Mouse (Mus musculus) midbrain, embryonic 15.5 days (tissue): ENCODE measurements around the gene Olfr1339. TPM values are rescaled to one million over a fixed set of nuclear protein-coding genes. Genes with fewer than 3 reads are reported as not detected.

Source experiments
- ATAC-seq: fragments of 200-750 bp; cut with Nextera tagmentation; replicated peaks from 2 replicates; pipeline ENCODE4 v1.8.0; 2017; ENCODE audit warnings: moderate TSS enrichment
- H3K27ac ChIP-seq: fragments of 300-500 bp; sonication (generic); 2 replicates; pipeline ENCODE4 v1.5.1; 2015; ENCODE audit warnings: mild to moderate bottlenecking, inconsistent platforms
- H3K27me3 ChIP-seq: fragments of 300-500 bp; sonication (generic); replicated peaks from 2 replicates; pipeline ENCODE4 v1.6.1; 2015; ENCODE audit warnings: inconsistent platforms
- H3K36me3 ChIP-seq: fragments of 300-500 bp; sonication (generic); replicated peaks from 2 replicates; pipeline ENCODE4 v1.6.1; 2015; ENCODE audit warnings: inconsistent platforms
- H3K4me1 ChIP-seq: fragments of 300-500 bp; sonication (generic); 2 replicates; pipeline ENCODE4 v1.6.1; 2015; ENCODE audit warnings: inconsistent platforms
- H3K4me2 ChIP-seq: fragments of 300-500 bp; sonication (generic); 2 replicates; pipeline ENCODE4 v1.6.1; 2015; ENCODE audit warnings: inconsistent platforms, mild to moderate bottlenecking, moderate library complexity
- H3K4me3 ChIP-seq: fragments of 300-500 bp; sonication (generic); 2 replicates; pipeline ENCODE4 v1.5.1; 2015; ENCODE audit warnings: mild to moderate bottlenecking, inconsistent platforms
- H3K9ac ChIP-seq: fragments of 300-500 bp; sonication (generic); 2 replicates; pipeline ENCODE4 v1.6.1; 2015; ENCODE audit warnings: mild to moderate bottlenecking, inconsistent platforms
- H3K9me3 ChIP-seq: fragments of 300-500 bp; sonication (generic); 2 replicates; pipeline ENCODE4 v1.6.1; 2016; ENCODE audit warnings: inconsistent platforms
- WGBS: fragments of 180-500 bp; shearing (Covaris S2); methylation state at CpG from one replicate; pipeline ENCODE4 v1.1.7; 2015; ENCODE audit warnings: mixed read lengths; 5-methylcytosine and 5-hydroxymethylcytosine counted together
- polyA plus RNA-seq: library from polyadenylated mRNA; unstranded; fragments of >200 nt; fragmentation: Nextera tagmentation; extraction: Ambion mirVana; gene quantifications from 2 replicates; pipeline ENCODE4 v1.2.1, GENCODE M21; 2015

The Olfr1339 gene
- polyA plus RNA-seq = not detected in 2 replicates

DNA sequence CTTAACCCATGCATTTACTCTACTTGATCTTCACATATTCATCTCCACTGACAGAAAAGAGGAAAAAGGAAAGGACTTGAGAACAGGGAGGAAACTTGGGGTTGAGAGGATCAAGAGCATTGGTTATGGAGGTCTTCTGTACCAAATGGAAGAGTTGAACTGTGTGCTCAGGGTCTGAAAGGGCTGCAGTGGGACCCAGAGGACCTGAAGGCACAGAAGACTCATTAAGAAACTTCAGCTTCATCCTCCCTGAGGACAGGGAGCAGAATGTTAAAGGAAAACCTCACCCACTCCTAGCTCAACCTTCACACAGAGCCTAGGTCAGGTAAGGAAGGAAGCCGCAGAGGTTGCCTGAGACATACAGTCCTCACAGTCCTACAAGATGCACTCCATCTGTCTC is at the start of gene Olfr1339:
Gene Olfr1339, plus strand, starts transcription at position 301 of the 400 bp plus-strand sequence.
- 93% methylated on average over 1 of the region's 1 CpGs for WGBS
- H3K4me2 ChIP-seq = no peak within 1 kb of the TSS
- ATAC-seq = no peak
- no peaks in the 10 kb centered on the region for H3K36me3 ChIP-seq
- no peak within 1 kb of the TSS for H3K27ac ChIP-seq
- H3K9me3 ChIP-seq = no peaks in the 10 kb centered on the region
- no peak within 1 kb of the TSS for H3K4me3 ChIP-seq
- H3K27me3 ChIP-seq = no peaks in the 10 kb centered on the region
- H3K4me1 ChIP-seq = no peaks in the 10 kb centered on the region
- no peak within 1 kb of the TSS for H3K9ac ChIP-seq

DNA sequence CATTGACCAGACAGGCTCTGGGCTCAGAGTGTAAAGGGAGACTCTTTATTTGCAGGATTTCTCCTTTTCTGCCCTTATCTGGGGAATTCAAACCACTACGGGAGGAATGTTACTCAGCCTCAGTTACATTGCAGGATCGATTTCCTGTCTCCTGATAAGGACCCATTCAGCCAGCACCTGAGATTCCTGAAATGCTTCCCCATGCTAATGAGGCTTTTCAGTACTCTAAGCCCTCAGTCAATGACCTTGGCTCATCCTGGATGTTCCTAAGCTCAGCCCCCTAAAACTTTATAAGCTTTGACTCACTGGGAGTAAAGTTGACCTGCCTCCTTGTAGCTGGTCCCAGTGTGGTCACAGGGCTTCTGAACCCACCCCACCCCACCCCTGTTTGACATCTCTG is 44.9 kb upstream of the Olfr1339 start:
- no peak overlapping the region for H3K4me3 ChIP-seq
- no peak overlapping the region for H3K9ac ChIP-seq
- H3K27me3 ChIP-seq = no peaks in the 10 kb centered on the region
- H3K36me3 ChIP-seq = no peaks in the 10 kb centered on the region
- no peak overlapping the region for H3K27ac ChIP-seq
- H3K4me2 ChIP-seq = no peak overlapping the region
- no peaks in the 10 kb centered on the region for H3K4me1 ChIP-seq
- no peak for ATAC-seq
- WGBS = 72% methylated on average over 2 of the region's 2 CpGs
- no peaks in the 10 kb centered on the region for H3K9me3 ChIP-seq

- Histone ChIP-seq H3K36me3 (no peaks in the 10 kb centered on the region), H3K27me3 (no peaks in the 10 kb centered on the region), H3K4me2 (no peak within 1 kb of the TSS), H3K4me1 (no peaks in the 10 kb centered on the region), H3K4me3 (no peak within 1 kb of the TSS), H3K9me3 (no peaks in the 10 kb centered on the region), H3K27ac (no peak within 1 kb of the TSS), H3K9ac (no peak within 1 kb of the TSS)
- ATAC-seq = no peak
- WGBS = 53% methylated on average over 12 of the region's 12 CpGs
These were observed 39.5 kb upstream of the Olfr1339 start, which contains the start of gene Olfr1342 for GRCm38 (mm10) chr4:118692412-118692973. Gene Olfr1342 (minus strand): TSS chr4:118692756.

DNA sequence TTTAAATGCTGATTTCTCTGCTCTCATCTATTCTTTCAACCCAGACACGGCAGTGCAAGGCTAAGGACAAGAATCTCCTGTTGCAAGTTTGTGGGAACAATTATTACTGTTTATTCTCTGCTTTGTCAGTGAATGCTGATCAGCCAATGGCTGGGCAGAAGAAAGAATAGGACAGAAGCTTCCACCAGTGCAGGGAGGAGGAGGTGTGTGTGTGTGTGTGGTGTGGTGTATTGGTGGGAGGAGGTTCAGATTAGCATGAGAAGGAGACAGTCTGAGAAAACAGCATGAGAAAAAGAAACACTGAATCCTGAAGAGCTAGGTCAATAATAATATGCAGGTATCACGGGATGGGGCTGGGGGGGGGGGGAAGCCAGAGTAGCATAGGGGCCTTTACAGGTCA is 38.2 kb upstream of the Olfr1339 start:
- no peak for ATAC-seq

DNA sequence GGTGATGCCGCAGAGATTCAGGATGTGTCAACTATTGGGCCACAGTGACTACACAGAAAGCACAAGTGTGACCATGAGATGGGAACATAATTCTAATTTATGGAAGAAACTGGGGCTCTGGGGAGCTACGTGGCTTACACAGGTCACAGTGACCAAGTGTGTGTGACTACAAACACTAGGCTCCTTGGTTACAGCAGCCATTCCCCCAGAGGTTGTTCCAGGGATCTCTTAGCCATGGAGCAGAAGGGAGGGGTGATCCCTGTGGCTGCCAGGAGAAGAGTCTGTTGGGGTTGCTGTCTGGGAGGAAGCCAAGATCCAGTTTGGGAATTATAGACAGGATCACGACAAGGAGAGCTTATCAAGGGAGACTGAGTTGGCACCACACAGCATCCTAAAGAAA is 28.8 kb upstream of the Olfr1339 start, which contains the start of gene Olfr1341:
Gene Olfr1341, plus strand, starts transcription at position 301 of the 400 bp plus-strand sequence.
- 0 out of 2 replicates have a peak, but pooled peaks cover 2% of the 10 kb centered on the region for H3K27me3 ChIP-seq
- 81% methylated on average over 3 of the region's 3 CpGs for WGBS
- H3K36me3 ChIP-seq = no peaks in the 10 kb centered on the region
- no peak within 1 kb of the TSS for H3K9ac ChIP-seq
- H3K9me3 ChIP-seq = no peaks in the 10 kb centered on the region
- no peak within 1 kb of the TSS for H3K27ac ChIP-seq
- H3K4me3 ChIP-seq = no peak within 1 kb of the TSS
- H3K4me1 ChIP-seq = no peaks in the 10 kb centered on the region
- no peak for ATAC-seq
- no peak within 1 kb of the TSS for H3K4me2 ChIP-seq

More for the DNA sequence above, 38.2 kb upstream of the Olfr1339 start:
- Histone ChIP-seq H3K4me3 (no peak overlapping the region), H3K27ac (no peak overlapping the region), H3K9ac (no peak overlapping the region), H3K4me1 (no peaks in the 10 kb centered on the region), H3K9me3 (no peaks in the 10 kb centered on the region), H3K27me3 (no peaks in the 10 kb centered on the region), H3K36me3 (no peaks in the 10 kb centered on the region), H3K4me2 (no peak overlapping the region)
- WGBS = 31% methylated on average over 2 of the region's 2 CpGs

DNA sequence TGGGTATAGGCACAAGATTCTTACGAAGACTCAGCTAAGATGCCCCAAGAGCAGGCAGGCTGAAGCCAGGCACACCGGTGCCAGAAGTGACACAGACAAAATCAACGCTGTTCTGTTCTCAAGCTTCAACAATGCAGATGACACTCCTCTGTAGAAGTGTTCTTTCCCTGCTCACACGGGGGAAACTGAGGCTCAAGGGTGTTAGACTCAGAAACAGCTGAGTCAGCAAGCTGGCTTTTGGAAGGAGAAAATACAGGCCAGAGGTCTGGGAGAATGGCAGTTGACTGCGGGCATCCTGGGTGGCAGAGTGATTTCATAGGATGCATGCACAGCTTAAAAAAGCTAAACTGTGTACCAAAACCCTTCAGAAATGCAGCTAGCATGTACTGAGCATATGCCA is 23.9 kb upstream of the Olfr1339 start:
- H3K4me2 ChIP-seq = no peak overlapping the region
- no peak overlapping the region for H3K9ac ChIP-seq
- 0 out of 2 replicates have a peak, but pooled peaks cover 2% of the 10 kb centered on the region for H3K27me3 ChIP-seq
- H3K4me3 ChIP-seq = no peak overlapping the region
- H3K4me1 ChIP-seq = no peaks in the 10 kb centered on the region
- H3K36me3 ChIP-seq = no peaks in the 10 kb centered on the region
- H3K27ac ChIP-seq = no peak overlapping the region
- 79% methylated on average over 5 of the region's 5 CpGs for WGBS
- no peak for ATAC-seq
- no peaks in the 10 kb centered on the region for H3K9me3 ChIP-seq

GRCm38 (mm10) chr4:118711656-118712055 is 20.3 kb upstream of the Olfr1339 start:
- H3K9me3 ChIP-seq = no peaks in the 10 kb centered on the region
- no peak overlapping the region for H3K4me3 ChIP-seq

DNA sequence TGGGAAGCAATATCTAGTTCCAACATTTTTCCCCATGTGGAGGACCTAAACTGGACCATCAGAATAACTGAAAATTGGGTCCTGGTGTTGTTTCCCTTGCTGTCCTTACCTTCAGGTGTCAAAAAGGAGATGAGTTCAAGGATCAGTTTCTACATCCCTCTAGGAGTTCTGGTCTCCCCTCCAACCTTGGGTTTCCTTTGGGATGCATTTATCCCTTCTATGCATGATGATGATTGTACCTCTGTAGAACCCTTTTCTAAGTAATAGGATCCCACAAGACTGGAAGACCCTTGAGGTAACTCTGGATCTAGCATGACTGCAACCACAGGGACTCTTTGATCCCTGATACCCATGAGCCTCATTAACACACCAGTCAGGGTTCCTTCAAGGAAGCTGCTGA is 12.1 kb upstream of the Olfr1339 start, which contains the start of gene Olfr1340:
Gene Olfr1340, plus strand, starts transcription at position 301 of the 400 bp plus-strand sequence.
- H3K4me2 ChIP-seq = no peak within 1 kb of the TSS
- H3K4me3 ChIP-seq = no peak within 1 kb of the TSS
- no peaks in the 10 kb centered on the region for H3K36me3 ChIP-seq
- no peaks in the 10 kb centered on the region for H3K27me3 ChIP-seq
- H3K9ac ChIP-seq = no peak within 1 kb of the TSS
- no peak for ATAC-seq
- no peaks in the 10 kb centered on the region for H3K4me1 ChIP-seq
- no peaks in the 10 kb centered on the region for H3K9me3 ChIP-seq
- H3K27ac ChIP-seq = no peak within 1 kb of the TSS

More at GRCm38 (mm10) chr4:118711656-118712055, 20.3 kb upstream of the Olfr1339 start:
- Histone ChIP-seq H3K4me2 (no peak overlapping the region), H3K27me3 (no peaks in the 10 kb centered on the region), H3K36me3 (no peaks in the 10 kb centered on the region), H3K4me1 (no peaks in the 10 kb centered on the region), H3K9ac (no peak overlapping the region), H3K27ac (no peak overlapping the region)
- ATAC-seq = no peak
- 18% methylated on average over 1 of the region's 1 CpGs for WGBS

DNA sequence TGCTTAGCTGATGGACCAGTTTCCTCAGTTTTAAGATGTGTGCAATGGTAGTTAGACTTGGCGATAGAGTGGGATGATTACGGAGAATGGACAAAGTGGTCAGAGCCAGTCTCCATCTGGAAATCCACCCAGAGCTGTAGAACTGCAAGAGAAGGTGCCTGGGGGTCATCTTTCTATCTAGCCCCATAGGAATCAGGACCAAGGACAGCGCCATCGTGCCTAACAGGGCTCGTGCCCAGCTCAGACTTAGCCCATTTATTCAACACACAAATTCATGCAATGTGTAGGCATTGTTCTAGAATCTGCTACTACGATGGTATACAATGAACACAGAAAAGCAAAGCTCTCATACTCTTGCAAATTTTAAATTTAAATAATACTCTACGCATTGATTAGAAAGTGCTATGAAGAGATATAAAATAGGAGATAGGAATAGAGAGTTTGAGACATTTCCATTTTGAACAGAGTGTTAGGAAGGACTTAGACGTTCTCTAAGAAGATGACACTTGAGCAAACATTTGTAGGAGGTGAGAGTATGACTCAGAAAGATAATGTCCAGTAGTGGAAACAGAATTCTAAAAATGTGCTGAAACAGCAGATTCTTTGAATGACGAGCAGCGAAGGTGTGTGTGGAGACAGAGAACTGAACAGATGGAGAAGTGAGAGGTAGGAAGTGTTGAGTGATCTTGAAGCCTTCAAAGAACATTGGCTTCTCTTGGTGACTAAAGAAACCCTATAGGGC is 10.1 kb upstream of the Olfr1339 start:
- no peaks in the 10 kb centered on the region for H3K27me3 ChIP-seq

DNA sequence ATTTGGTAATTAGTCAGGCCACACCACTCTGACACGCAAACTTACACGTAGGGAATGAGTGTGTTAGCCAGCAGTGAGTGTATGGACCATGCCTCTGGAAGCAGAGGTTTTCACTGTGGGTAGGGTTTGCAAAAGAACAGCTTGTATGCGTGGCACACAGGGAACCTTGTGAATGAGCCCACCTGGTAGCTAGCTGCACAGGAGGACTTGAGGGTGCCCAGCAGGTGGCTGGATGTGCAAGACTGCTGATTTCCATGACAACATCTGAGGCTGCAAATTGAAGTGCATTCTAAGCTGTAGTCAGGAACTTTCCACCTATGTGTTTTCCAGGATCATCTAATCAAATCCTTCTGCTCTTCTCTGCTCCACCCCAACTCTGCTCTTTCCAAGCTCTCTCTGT is 7.6 kb downstream of the Olfr1339 start:
- Histone ChIP-seq H3K4me2 (no peak overlapping the region), H3K36me3 (no peaks in the 10 kb centered on the region), H3K9ac (no peak overlapping the region), H3K9me3 (no peaks in the 10 kb centered on the region), H3K27ac (no peak overlapping the region), H3K4me1 (peaks cover 8% of the 10 kb centered on the region; the same call in 1 of the 2 replicates), H3K4me3 (no peak overlapping the region), H3K27me3 (peaks cover 6% of the 10 kb centered on the region; the same call in 1 of the 2 replicates)
- 60% methylated on average over 3 of the region's 3 CpGs for WGBS
- no peak for ATAC-seq

More for the DNA sequence above, 10.1 kb upstream of the Olfr1339 start:
- WGBS = 60% methylated on average over 10 of the region's 10 CpGs
- Histone ChIP-seq H3K4me2 (no peak overlapping the region), H3K27ac (no peak overlapping the region), H3K9me3 (no peaks in the 10 kb centered on the region), H3K9ac (no peak overlapping the region), H3K4me1 (no peaks in the 10 kb centered on the region), H3K36me3 (no peaks in the 10 kb centered on the region), H3K4me3 (no peak overlapping the region)
- no peak for ATAC-seq

DNA sequence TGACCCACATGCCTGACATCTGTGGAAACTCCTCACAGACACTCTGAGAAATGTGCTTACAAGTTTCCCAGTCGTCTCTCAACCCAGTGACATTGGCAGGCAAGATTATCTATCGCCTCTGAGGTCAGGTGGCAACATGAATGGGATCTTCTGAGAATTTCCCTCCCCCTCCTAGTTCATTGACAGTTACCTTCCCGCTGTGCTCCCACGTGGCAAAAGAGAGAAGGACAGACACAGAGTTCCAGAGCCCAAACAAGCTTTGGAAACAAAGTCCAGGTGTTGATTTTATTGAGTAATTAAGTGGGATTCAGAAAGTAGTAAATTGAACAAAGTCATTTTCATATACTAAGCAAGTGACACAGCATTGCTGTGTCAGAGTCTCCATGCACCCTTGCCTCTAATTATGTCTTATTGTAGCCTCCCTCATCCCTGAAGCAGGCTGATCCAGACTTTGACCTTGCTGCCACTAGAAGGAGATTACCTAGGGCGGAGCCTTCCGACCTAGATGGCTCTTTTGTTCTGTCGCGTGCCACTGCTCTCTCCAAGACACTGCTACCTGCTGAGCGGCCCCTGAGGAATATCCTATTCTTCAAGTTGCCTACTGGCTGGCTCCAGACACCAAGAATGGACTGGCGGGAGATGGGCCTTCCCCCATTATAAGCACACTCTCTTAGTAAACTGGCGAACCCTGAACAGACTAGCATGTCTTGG is 9.2 kb downstream of the Olfr1339 start:
- H3K36me3 ChIP-seq = no peaks in the 10 kb centered on the region
- no peak overlapping the region for H3K27ac ChIP-seq
- peaks cover 6% of the 10 kb centered on the region; the same call in 1 of the 2 replicates for H3K27me3 ChIP-seq
- no peak overlapping the region for H3K4me3 ChIP-seq
- no peak overlapping the region for H3K9ac ChIP-seq
- no peak for ATAC-seq
- peak overlapping the region; percentile 26; the same call in 1 of the 2 replicates for H3K4me2 ChIP-seq
- H3K4me1 ChIP-seq = peaks cover 8% of the 10 kb centered on the region; the same call in 1 of the 2 replicates
- no peaks in the 10 kb centered on the region for H3K9me3 ChIP-seq
- 3% methylated on average over 11 of the region's 11 CpGs for WGBS

- no peak for ATAC-seq
- WGBS = 5% methylated on average over 16 of the region's 16 CpGs
- peak overlapping the region; percentile 26 for H3K4me2 ChIP-seq
- no peak overlapping the region for H3K27ac ChIP-seq
- H3K36me3 ChIP-seq = no peaks in the 10 kb centered on the region
- H3K4me1 ChIP-seq = peaks cover 8% of the 10 kb centered on the region; the same call in 1 of the 2 replicates
- H3K9me3 ChIP-seq = no peaks in the 10 kb centered on the region
- H3K9ac ChIP-seq = no peak overlapping the region
- H3K27me3 ChIP-seq = peaks cover 6% of the 10 kb centered on the region; the same call in 1 of the 2 replicates
- H3K4me3 ChIP-seq = no peak overlapping the region
These were observed 9.9 kb downstream of the Olfr1339 start for GRCm38 (mm10) chr4:118741881-118742280.
